Mouse (Mus musculus) megakaryocyte progenitor cell, adult 5-6 weeks (primary cell): ENCODE results near the gene Vars. TPM values are rescaled to one million over a fixed set of nuclear protein-coding genes. Genes with fewer than 3 reads are reported as not detected.
"Not testable (repeated sequence)": the region's sequence is repeated elsewhere in the genome, so short reads cannot be mapped to it uniquely, and the experiment has no call there.

Source experiments
- ATAC-seq: replicated peaks from 2 replicates; pipeline ENCODE4 v1.8.0; 2016; ENCODE audit warnings: mild to moderate bottlenecking, moderate TSS enrichment, inconsistent platforms; ENCODE audit not compliant: poor library complexity
- total RNA-seq, 2 experiments: library from RNA; stranded (forward) in 1 of 2; stranded (reverse) in 1 of 2; fragments of 157-497, 149-512 nt in 1 of 2; fragments of 200-1000 nt in 1 of 2; gene quantifications; 2 replicates each; pipeline versions ENCODE4 v1.2.3 to v1.2.4; 2015 to 2017

The Vars gene
- total RNA-seq, 2 experiments from 2014 or later: 60.5 to 239 TPM

GRCm38 (mm10) chr17:35022541-35023060, 21.8 kb downstream of the Vars start:
- ATAC-seq: no peak

GRCm38 (mm10) chr17:35023221-35023620, 22.4 kb downstream of the Vars start:
- no peak for ATAC-seq

DNA sequence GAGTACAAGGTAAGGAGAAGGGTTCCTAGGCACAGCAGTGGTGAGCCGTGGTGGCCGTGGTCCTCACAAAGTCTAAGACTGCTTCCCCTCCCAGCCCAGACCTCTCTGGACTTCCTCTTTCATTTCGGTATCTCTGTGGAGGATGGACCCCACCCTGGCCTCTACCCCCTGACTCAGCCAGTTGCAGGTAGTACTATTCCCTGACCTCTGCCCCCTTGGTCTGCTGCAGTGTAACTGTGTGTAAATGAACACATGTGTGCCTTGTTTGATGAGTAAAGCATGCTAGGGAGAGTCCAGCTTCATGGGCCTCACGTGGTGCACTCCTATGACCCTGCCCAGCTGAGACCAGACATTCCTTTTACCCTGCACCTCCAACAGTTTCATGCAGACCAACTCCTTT, 23.0 kb downstream of the Vars start:
- no peak; the same call in 1 of the 2 replicates for ATAC-seq

GRCm38 (mm10) chr17:35024261-35024660, 23.5 kb downstream of the Vars start:
- ATAC-seq: no peak

DNA sequence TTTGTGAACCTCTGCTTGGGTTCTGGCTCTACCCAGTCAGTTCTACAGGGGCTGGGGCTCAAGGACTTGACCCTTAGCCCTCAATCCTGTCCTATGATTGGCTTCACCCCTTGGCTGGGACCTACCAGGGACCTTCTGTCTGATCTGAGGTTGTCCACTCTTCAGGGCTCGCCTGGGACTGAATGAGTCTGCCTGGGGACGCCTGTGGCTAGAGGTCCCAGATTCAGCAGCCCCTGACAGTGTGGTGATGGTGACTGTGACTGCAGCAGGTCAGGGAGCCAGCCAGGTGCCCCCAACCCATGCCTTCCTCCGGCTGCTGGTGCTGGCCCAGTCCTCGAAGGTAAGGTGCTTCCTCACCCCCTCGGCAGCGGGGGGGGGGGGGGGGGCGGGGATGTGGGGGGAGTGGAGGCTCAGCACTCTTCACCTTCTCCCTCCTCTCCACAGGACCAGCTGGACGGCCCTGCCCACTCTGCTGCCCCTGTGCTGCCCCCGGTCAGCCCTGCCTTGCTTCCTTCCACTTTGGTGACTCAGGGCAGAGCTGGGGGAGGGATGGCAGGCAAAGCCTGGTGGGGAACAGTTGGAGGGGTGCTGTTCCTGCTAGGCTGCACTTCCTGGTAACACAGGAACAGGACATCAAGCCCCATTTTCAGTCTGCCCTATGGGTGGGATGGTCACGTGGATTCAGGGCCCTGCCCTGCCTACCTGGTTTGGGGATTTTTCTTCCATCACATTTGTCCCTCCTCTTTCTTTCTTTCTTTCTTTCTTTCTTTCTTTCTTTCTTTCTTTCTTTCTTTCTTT, 24.1 kb downstream of the Vars start:
- no peak for ATAC-seq

- no peak for ATAC-seq
Measured at GRCm38 (mm10) chr17:35026206-35026605, 25.4 kb downstream of the Vars start.

DNA sequence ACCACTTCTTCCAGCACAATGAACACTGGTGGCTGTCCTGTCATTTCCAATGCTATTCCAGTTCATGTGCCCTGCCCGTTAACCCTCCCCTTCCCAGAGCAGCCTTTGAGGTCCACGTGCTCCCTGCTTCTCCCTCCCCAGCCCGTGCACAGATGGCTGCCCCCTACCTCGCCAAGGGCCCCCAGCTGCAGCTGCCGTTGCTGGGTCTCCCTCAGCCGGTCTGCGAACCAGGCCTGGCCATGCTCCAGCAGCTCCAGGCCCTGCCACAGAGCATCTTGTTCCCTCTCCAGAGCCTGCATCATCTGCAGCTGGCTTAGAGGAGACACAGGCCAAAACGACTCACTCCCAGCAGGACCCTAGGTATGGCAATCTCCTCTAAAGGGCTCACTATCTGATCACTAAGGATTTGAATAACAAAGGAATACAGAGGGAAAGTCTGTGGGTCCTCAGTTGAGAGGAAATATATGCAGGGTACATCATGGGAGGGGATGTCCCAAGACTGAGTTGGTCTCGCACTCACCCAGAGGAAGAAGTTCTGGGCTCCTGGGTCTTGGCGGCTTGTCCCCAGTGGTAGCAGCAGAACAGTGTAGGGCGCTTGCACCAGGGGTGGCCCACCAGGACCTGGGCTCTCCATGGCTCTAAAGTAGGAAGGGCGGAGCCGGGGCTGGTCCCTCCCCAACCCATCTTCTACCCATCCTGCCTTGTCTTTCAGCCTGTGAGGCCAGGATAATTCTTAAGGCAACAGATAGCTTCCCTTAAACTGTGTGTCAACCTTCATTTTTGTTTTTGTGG, 26.7 kb downstream of the Vars start, which contains the start of gene Sapcd1:
Gene Sapcd1 (minus strand): TSS at position 740 of the 792 bp plus-strand sequence.
- ATAC-seq: peak; percentile 9; the same call in 1 of the 2 replicates

- ATAC-seq: no peak
Measured at GRCm38 (mm10) chr17:35028315-35028714, 27.5 kb downstream of the Vars start.

- ATAC-seq: peak; percentile 69
Measured at GRCm38 (mm10) chr17:35029691-35030532, 29.1 kb downstream of the Vars start.

DNA sequence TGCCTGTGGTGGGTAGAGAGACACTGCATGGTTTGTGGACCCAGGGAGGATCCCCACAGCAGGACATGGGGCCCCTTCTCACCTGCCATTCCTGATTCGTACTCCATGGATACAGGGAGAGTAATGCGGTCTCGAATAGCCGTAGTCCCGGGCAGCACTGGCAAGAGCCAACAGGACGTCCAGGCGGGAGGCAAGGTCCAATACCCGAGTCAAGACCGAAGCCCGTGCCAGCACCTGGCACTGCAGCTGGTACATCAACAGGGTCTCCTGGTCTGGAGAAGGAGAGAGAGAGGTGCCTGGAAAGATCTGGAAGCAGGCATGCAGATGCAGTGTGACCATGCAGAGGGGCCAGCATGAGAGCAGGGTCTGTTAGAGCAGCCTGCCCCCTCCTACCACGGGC, 30.5 kb downstream of the Vars start:
- ATAC-seq: no peak

- peak; percentile 46 for ATAC-seq
Measured at GRCm38 (mm10) chr17:35031880-35032279, 31.1 kb downstream of the Vars start.

- peak; percentile 29 for ATAC-seq
Measured at GRCm38 (mm10) chr17:35032323-35032870, 31.6 kb downstream of the Vars start.

DNA sequence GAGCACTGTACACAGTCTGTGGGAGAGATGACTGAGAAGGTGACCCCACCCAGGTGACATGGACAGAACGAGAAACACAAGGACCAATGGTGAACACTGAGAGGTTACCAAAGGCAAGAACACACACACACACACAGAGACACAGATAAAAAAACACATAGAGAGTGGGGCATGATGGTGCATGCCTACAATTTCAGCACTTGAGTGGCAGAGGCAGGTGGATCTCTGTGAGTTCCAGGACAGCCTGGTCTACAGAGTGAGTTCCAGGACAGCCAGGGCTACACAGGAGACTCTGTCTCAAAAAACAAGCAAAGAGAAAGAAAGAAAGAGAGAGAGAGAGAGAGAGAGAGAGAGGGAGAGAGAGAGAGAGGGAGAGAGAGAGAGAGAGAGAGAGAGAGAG, 32.9 kb downstream of the Vars start:
- not testable (repeated sequence) for ATAC-seq

DNA sequence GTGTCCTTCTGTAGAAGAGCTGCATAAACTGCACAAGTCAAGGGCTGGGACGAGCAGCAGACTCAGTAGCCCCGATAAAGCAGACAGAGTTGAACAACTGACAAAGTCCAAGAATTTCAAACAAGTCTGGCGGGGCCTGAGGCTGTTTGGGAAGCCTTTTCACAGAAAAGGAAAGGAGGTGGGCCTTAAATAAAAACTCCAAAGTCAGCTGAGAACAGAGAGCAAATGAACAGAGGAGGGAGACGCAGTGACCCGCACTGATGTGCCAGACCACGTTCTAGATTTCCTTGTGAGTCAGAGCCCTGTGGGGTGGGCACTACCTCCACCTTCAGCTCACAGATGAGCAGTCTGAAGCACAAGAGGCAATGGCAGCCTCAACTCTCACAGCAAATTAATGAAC, 34.1 kb downstream of the Vars start:
- ATAC-seq: no peak

- ATAC-seq: no peak
Measured at GRCm38 (mm10) chr17:35039121-35039873, 38.5 kb downstream of the Vars start.

GRCm38 (mm10) chr17:35043794-35044193, 43.0 kb downstream of the Vars start:
- no peak for ATAC-seq

DNA sequence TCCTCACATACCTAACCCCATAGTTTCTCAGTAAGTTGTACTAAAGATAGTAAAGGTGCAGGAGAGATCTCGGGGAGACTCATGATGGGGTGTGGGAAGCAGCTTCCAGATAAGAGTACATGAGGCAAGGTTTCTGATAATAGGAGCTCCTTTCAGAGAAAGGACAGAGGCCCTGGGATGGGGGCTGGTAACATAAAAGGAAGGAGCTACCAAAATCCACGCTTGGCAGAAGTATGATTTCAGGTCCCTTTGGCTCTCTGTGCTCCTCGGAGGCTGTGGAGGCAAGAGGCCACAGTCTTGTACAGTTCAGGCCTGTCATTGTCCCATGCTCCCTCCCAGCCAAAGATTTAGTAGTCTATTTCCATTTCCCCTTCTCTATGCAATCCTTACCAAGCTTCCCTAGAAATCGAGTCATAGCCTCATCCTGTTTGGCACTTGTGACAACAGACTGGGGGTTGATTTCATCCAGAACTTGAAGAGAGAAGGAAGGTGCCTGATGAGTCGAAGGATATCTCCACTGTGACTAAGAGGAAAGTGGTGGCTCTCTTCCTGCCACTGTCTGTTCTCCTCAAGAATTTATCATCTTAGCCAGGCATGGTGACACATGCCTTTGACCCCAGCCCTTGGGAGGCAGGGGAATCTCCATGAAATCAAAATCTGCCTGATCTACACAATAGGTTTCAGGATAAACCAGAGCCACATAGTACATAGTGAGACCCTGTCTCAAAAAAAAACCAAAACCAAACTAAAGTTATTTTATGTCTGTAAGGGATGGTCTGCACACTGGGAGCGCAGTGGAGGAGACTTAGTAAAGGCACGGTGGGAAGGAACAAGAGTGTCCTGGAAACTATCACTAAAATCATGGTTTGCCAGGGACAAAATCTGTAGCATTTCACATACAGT, 44.4 kb downstream of the Vars start:
- ATAC-seq: no peak

- ATAC-seq: no peak
Measured at GRCm38 (mm10) chr17:35045807-35046680, 45.3 kb downstream of the Vars start.
